Mouse (Mus musculus): ENCODE data around the gene Tti1. TPM values are rescaled to one million over a fixed set of nuclear protein-coding genes. Genes with fewer than 3 reads are reported as not detected.

Gene Tti1
- total and polyA plus RNA-seq, 3 experiments = 19.3 to 26.5 TPM; not detected in 1

DNA sequence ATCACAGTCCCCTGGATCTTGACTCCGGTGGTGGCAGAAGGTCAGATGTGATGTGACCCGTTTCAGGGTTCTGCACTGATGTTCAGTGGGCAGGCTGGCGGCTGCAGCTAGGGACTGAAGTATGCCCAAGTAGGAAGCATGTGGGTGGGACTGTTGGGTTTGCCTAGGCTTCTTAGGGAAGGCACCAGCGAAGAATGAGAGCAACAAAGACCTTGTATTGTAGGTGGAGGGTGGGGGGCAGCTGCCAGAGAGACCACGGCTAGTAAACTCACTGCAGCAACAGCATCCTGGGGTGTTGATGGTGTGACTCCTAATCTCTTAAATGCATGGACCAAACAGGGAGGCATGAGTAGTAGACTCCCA lies 43.4 kb upstream of the Tti1 start:
- Histone ChIP-seq H3K27ac (ENCODE audit: control insufficient read depth, low read depth, low read length) (no peak overlapping the region), H3K36me3 (ENCODE audit: control insufficient read depth in 1 of 2, insufficient read depth in 2 of 2, low read length in 2 of 2) (peaks cover 7 to 10% of the 10 kb centered on the region in 2 experiments), H3K4me1 (ENCODE audit: control insufficient read depth in 1 of 2, insufficient read depth in 2 of 2, low read length in 2 of 2) (peaks cover 0 to 5% of the 10 kb centered on the region in 2 experiments; a peak in 2 of 4 replicates), H3K79me2 (ENCODE audit: control insufficient read depth, insufficient read depth, low read length, poor library complexity) (no peaks in the 10 kb centered on the region), H3K4me3 (ENCODE audit: control insufficient read depth in 1 of 2, insufficient read depth in 1 of 2, low read depth in 2 of 2, low read length in 2 of 2) (no peak overlapping the region), H3K27me3 (ENCODE audit: control insufficient read depth in 1 of 2, insufficient read depth in 2 of 2, low read length in 2 of 2) (no peaks in the 10 kb centered on the region), H3K9ac (ENCODE audit: control insufficient read depth, low read depth, low read length, poor library complexity, severe bottlenecking) (no peak overlapping the region), H3K9me3 (replicated peaks; ENCODE audit: insufficient read depth, low read length) (no peaks in the 10 kb centered on the region)
- DNase-seq (ENCODE audit: low read depth, low spot score) = no peak
- TF ChIP-seq USF1 (IDR thresholded peaks at IDR 0.05; ENCODE audit: low read depth, low read length) = no peak
- TF ChIP-seq TBP (IDR thresholded peaks at IDR 0.05; ENCODE audit: low read depth, low read length) = no peak
- TF ChIP-seq TCF12 (IDR thresholded peaks at IDR 0.05; ENCODE audit: low read depth, low read length) = no peak
- TF ChIP-seq POLR2AphosphoS5 (IDR thresholded peaks at IDR 0.05; ENCODE audit: borderline replicate concordance, low read depth, low read length) = no peak
- no peak for TF ChIP-seq MYC (IDR thresholded peaks at IDR 0.05; ENCODE audit: low read depth, low read length)
- TF ChIP-seq KAT2A (conservative IDR thresholded peaks at IDR 0.05; ENCODE audit: low read depth, low read length) = no peak
- TF ChIP-seq SMC3 (IDR thresholded peaks at IDR 0.05; ENCODE audit: low read depth, low read length) = no peak
- no peak for TF ChIP-seq GATA1 (IDR thresholded peaks at IDR 0.05; ENCODE audit: low read depth, low read length)
- TF ChIP-seq EP300 (IDR thresholded peaks at IDR 0.05; ENCODE audit: low read depth in 1 of 2, low read length in 2 of 2) = no peak
- TF ChIP-seq NELFE (IDR thresholded peaks at IDR 0.05; ENCODE audit: low read depth, low read length) = no peak
- no peak for TF ChIP-seq GABPA (IDR thresholded peaks at IDR 0.05; ENCODE audit: low read depth, low read length)
- no peak for TF ChIP-seq RAD21 (IDR thresholded peaks at IDR 0.05; ENCODE audit: low read depth, low read length)
- TF ChIP-seq CHD2 (IDR thresholded peaks at IDR 0.05; ENCODE audit: low read length) = no peak
- no peak for TF ChIP-seq RCOR1 (IDR thresholded peaks at IDR 0.05; ENCODE audit: low read depth, low read length)
- TF ChIP-seq NRF1 (IDR thresholded peaks at IDR 0.05; ENCODE audit: insufficient read depth, low read depth, low read length, poor library complexity, severe bottlenecking) = no peak
- no peak for TF ChIP-seq MXI1 (IDR thresholded peaks at IDR 0.05; ENCODE audit: low read depth, low read length)
- no peak for TF ChIP-seq USF2 (IDR thresholded peaks at IDR 0.05; ENCODE audit: borderline replicate concordance in 1 of 2, insufficient read depth in 1 of 2, low read depth in 1 of 2, low read length in 2 of 2)

DNA sequence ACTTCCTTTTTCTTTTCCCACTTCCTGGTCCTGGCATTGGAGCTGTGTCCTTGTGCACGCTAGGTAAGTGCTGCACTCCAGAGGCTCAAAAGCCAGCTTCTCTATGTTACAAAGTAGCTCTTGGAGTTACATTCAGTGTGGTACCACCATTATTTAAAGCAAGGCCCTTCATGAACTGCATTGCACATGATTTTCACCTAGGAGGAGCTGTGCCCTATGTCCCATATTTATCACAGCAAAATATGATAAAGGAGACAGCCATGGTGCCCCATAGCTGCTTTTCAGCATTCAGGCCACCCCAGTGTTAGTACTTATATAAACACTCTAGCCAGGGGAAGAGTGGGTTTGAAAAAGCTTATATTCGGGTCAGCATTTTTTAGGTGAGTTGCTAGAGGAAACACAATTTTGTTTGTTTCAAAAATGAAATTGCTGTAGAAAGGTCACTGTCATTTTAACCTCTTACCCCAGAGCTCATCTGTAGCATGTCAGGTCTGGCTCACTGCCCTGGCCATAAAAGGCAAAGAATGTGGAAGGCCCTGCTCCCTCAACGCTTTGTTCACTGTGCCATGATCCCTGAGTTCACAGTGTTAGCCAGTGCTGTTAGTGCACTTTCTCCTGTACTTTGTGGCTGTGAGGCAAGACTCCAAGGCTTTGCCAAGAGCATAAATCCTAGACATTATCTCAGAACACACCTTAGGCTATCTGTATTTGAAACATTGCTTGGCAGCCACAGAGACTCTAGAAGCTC lies 42.8 kb upstream of the Tti1 start:
- H3K9ac ChIP-seq (ENCODE audit: control insufficient read depth, low read depth, low read length, poor library complexity, severe bottlenecking) = no peak overlapping the region
- H3K9me3 ChIP-seq (replicated peaks; ENCODE audit: insufficient read depth, low read length) = no peaks in the 10 kb centered on the region
- TF ChIP-seq MYB (IDR thresholded peaks at IDR 0.05; ENCODE audit: low read depth, low read length) (no peak), USF2 (IDR thresholded peaks at IDR 0.05; ENCODE audit: borderline replicate concordance in 1 of 2, insufficient read depth in 1 of 2, low read depth in 1 of 2, low read length in 2 of 2) (no peak), ZMIZ1 (IDR thresholded peaks at IDR 0.05; ENCODE audit: low read depth, low read length) (no peak), RCOR1 (IDR thresholded peaks at IDR 0.05; ENCODE audit: low read depth, low read length) (no peak), ZKSCAN1 (IDR thresholded peaks at IDR 0.05; ENCODE audit: low read depth, low read length) (no peak), POLR2AphosphoS5 (IDR thresholded peaks at IDR 0.05; ENCODE audit: borderline replicate concordance, low read depth, low read length) (no peak), NRF1 (IDR thresholded peaks at IDR 0.05; ENCODE audit: insufficient read depth, low read depth, low read length, poor library complexity, severe bottlenecking) (no peak)
- H3K79me2 ChIP-seq (ENCODE audit: control insufficient read depth, insufficient read depth, low read length, poor library complexity) = no peaks in the 10 kb centered on the region
- H3K27ac ChIP-seq (ENCODE audit: control insufficient read depth, low read depth, low read length) = no peak overlapping the region
- no peak for DNase-seq (ENCODE audit: low read depth, low spot score)
- H3K4me1 ChIP-seq (ENCODE audit: control insufficient read depth in 1 of 2, insufficient read depth in 2 of 2, low read length in 2 of 2) = peaks cover 0 to 5% of the 10 kb centered on the region in 2 experiments; a peak in 2 of 4 replicates
- H3K36me3 ChIP-seq (ENCODE audit: control insufficient read depth in 1 of 2, insufficient read depth in 2 of 2, low read length in 2 of 2) = peaks cover 7 to 12% of the 10 kb centered on the region in 2 experiments
- H3K4me3 ChIP-seq (ENCODE audit: control insufficient read depth in 1 of 2, insufficient read depth in 1 of 2, low read depth in 2 of 2, low read length in 2 of 2) = no peak overlapping the region
- no peaks in the 10 kb centered on the region for H3K27me3 ChIP-seq (ENCODE audit: control insufficient read depth in 1 of 2, insufficient read depth in 2 of 2, low read length in 2 of 2)

Measured in MEL (cell line).